Mouse (Mus musculus) erythroblast, adult 5-6 weeks (primary cell): Measurements from ENCODE around the gene Bsg. TPM values are rescaled to one million over a fixed set of nuclear protein-coding genes. Genes with fewer than 3 reads are reported as not detected.
"Not testable (repeated sequence)": the region's sequence is repeated elsewhere in the genome, so short reads cannot be mapped to it uniquely, and the experiment has no call there.

Experiments used
- ATAC-seq: replicated peaks from 2 replicates; pipeline ENCODE4 v1.8.0; 2016; ENCODE audit warnings: moderate number of reproducible peaks, mild to moderate bottlenecking, moderate TSS enrichment, inconsistent platforms; ENCODE audit not compliant: poor library complexity, low FRiP score, severe bottlenecking
- total RNA-seq, 2 experiments: library from RNA; stranded (forward) in 1 of 2; stranded (reverse) in 1 of 2; fragments of 150-400 nt in 1 of 2; fragments of 200-764, 138-1000 nt in 1 of 2; gene quantifications; 2 replicates each; pipeline versions ENCODE4 v1.2.3 to v1.2.4; 2015 to 2017; ENCODE audit warnings: low replicate concordance in 2 of 2

Bsg gene
- total RNA-seq, 2 experiments from 2014 or later = 805 to 913 TPM

DNA sequence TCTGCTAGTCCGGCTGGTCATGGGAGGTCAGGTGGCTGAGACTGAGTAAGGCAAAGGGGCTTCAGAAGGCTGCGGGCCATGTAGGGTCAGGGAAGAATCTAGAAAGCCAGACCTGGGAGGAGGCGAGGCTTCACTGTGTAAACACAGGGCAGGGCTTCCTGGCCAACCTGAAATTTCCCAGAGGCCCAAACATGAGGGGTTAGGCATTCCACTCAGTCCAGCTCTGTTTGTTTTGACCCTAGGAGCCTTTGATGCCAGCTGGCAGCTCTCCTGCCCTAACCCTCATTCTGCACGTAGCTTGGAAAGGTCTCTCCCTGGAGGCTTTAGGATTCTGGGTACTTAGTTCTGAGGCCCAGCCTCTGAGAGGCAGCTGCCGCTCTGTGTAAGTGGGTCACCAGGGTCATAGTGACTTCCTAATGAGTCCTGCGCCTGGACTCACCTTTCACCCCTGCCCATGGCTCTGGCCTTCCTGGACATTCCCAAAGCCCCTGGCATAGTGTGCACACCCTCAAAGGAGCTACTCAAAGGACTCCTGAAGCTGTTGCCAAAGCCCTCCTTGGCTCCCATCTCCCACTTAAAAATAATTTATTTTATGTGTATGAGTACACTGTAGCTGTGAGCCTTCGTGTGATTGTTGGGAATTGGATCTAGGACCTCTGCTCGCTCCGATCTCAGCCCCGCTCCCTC is 2.7 kb upstream of the Bsg start:
- ATAC-seq = no peak

- ATAC-seq = not testable (repeated sequence)
Measured at GRCm38 (mm10) chr10:79702970-79703369, 1.3 kb upstream of the Bsg start.

DNA sequence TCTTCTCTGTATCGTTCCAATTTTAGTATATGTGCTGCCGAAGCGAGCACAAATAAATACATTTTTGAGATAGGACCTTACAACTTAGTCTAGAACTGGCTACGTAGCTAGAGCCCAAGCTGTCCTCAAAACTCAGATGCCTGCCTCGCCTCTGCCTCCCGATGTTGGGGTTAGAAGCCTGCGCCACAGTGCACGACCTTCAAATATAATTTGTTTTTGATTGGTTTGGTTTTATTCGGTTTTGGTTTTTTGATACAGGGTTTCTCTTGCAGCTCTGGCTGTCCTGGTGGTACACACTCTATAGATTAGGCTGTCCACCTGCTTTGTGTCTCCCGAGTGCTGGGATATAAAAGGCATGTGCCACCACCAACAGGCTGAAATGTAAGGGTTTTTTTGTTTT is 750 bp upstream of the Bsg start:
- ATAC-seq = no peak

GRCm38 (mm10) chr10:79704970-79705360 is 674 bp downstream of the Bsg start:
- peak; percentile 16 for ATAC-seq

- ATAC-seq = peak; percentile 78
Measured at GRCm38 (mm10) chr10:79705951-79706350, 1.7 kb downstream of the Bsg start.

DNA sequence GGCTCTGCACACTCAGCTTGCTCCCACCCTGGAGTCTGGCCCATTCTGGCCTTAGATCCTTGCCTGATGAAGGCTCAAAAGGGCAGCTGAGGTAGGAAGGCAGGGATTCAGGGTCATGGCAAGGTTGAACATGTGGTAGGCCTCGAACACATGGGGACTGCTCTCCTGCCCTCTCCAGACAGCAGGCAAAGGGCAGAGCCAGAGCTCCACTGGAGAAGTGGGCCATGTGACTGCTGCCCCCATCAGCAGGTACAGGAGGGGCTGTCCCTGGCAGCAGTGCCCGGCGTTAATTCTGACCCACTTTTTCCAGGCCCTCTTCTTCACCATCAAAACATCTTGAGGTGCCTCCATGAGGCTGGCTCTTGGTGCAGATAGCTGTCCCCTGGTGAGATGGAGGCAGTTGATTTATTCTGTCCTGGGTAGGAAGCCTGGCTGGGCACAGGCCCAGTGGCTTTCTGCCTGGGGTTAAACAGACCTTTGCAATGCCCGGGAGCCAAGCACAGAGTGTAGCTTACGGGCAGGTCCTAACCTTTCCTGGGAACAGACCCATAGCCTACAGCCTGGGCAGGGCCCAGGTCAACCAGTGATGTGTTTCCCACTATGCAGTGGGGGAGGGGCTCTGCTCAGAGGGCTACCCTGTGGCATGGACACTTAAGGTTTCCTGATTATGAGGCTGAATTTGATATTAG is 2.3 kb downstream of the Bsg start:
- ATAC-seq = peak; percentile 8

- ATAC-seq = 0 out of 2 replicates have a peak, but pooled peaks have one; percentile 5
Measured at GRCm38 (mm10) chr10:79707162-79707561, 2.9 kb downstream of the Bsg start.

- no peak for ATAC-seq
Measured at GRCm38 (mm10) chr10:79707759-79708158, 3.5 kb downstream of the Bsg start.

- no peak for ATAC-seq
Measured at GRCm38 (mm10) chr10:79708668-79709067, 4.4 kb downstream of the Bsg start.

DNA sequence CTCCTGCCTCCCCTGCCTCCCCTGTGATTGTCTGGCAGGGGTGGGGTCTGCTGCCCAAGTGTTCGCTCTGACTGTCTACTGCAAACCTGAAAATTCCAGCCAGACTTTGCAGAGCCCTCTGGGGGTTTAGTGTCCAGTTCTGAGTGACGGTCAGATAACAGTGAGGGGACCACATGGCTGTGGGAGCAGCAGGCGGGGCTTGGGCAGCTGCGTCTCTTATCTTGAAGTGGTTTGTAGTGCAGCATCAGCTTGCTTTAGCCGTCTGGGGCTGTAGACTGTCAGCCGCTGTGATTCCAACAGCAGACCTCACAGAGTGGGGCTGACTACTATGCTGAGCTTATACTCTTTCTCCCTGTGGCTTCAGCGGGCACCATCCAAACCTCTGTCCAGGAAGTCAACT is 5.0 kb downstream of the Bsg start:
- no peak for ATAC-seq

GRCm38 (mm10) chr10:79712029-79712428 is 7.7 kb downstream of the Bsg start:
- peak; percentile 25 for ATAC-seq

DNA sequence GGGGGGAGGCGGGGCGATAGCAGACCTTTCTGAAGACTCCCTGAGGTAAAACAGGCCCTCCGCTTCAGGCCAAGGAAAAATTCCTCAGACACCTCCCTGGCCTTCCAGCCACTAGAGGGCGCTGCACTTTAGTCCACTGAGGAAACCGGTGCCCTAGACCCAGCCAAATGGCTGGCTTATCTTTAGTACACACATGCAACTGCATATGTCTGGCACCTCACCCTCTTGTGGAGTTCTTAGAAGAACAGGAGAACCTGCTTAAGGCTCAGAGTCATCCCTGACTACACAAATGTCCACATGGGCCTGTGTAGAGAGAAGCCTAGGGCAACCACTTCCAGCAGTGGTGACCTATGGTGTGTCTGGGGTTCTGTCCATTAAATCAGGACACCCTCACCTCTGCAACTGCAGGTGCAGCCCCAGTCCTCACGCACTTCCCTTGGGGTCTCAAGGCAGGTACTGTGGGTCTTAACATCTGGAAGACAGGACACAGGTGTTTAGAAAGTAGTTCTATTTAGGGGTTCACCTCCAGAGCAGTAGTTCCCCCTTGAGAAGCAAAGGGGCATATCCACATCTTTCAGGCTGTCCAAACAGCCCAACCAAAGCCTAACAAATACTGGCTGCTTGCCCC is 8.3 kb downstream of the Bsg start:
- ATAC-seq = peak; percentile 85

- ATAC-seq = no peak
Measured at GRCm38 (mm10) chr10:79713163-79713562, 8.9 kb downstream of the Bsg start.

DNA sequence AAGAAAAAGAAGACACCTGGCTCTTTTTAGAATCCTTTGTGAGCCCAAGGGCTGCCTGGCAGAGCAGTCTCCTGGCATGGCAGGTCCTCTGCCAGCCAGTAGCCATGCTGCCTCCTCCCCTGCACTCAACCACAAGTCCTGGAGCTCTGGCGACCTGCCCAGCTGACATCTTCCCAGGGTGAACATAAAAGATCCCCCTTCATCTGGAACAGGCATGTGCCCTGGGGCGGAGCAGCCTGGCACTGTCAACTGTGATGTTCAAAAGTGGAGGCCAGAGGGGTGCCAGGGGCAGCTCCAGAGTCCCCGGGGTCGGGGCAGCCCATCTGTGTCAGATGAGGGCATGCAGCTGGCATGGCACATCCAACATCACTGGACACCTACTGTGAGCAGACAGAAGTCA is 10.7 kb downstream of the Bsg start:
- ATAC-seq = no peak

DNA sequence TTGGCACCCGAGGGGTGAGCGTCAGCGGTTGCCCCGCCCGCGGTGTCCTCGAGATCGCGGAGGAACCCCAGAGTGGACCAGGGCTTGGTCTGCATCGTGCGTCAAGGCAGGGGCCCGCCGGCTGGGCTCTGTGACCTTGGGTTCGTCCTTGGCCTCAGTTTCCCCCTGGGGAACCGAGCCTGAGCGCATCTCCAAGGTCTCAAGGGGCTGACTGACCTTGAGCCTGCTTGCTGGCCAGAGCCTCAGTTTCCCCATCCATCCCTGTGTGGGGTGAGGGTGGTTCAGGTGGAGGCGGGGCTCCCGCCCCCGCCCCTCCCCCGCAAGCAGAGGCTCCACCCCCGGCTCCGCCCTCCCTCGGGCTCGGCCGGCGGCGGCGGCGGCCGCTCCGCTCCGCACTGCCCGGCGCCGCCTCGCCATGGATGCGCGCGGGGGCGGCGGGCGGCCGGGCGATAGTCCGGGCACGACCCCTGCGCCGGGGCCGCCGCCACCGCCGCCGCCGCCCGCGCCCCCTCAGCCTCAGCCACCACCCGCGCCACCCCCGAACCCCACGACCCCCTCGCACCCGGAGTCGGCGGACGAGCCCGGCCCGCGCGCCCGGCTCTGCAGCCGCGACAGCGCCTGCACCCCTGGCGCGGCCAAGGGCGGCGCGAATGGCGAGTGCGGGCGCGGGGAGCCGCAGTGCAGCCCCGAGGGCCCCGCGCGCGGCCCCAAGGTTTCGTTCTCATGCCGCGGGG is 12.1 kb downstream of the Bsg start, which contains the start of gene Hcn2:
Hcn2 (plus strand) TSS at position 381 of the 734 bp plus-strand sequence.
- ATAC-seq = no peak

DNA sequence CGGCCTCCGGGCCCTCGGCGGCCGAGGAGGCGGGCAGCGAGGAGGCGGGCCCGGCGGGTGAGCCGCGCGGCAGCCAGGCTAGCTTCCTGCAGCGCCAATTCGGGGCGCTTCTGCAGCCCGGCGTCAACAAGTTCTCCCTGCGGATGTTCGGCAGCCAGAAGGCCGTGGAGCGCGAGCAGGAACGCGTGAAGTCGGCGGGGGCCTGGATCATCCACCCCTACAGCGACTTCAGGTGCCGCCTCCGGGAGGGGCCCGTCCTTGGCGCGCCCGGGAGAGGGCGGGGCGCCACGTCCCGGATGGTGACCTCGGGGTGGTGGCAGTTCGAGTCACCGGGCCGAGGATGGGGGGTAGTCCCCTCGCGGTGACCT is 12.7 kb downstream of the Bsg start:
- ATAC-seq = no peak

- peak; percentile 37; the same call in 1 of the 2 replicates for ATAC-seq
Measured at GRCm38 (mm10) chr10:79717640-79718357, 13.5 kb downstream of the Bsg start.

DNA sequence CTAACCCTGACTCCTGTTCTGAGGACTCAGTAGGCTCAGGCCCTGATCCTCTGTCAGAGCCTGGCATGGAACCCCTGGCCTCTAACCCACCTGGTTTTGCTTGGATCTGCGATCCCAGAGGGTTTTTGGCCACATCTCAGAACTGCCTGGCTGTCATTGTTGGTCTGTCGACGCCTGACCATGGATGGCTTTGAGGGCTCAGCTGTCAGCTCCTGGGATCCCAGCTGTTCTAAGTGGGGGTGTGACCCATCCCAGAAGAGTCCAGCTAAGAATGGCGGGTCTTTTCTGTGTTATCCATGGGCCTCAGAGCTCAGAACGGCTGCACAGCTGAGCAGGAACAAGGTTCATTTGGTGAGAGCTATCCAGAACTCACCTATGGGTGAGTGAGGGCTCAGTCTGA is 16.8 kb downstream of the Bsg start:
- no peak for ATAC-seq

- no peak for ATAC-seq
Measured at GRCm38 (mm10) chr10:79723047-79723446, 18.8 kb downstream of the Bsg start.

DNA sequence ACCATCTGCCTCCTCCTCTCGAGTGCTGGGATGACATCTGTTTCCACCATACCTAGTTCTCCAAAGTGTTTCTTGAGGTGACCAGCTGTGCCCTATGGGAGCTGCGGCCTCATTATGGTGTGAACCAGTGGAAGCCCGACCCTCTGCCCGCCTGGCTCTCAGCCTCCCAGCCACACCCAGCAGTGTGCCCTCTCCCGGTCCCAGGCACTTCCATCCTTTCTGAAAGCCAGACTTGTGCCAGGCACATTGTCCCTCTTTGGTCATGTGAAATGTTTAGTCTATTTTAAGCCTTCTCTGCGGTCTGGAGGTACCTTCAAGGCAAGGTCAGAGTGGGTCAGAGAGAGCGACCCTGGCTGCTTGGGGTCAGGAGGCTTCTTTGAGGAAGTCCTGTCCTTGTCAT is 19.4 kb downstream of the Bsg start:
- ATAC-seq = no peak
